Mouse (Mus musculus): ENCODE data around the gene Cdc34.

GRCm38 (mm10) chr10:79736706-79737105, 54.7 kb downstream of the Cdc34 start:
- TF ChIP-seq CTCF (IDR thresholded peaks at IDR 0.05) (no peak), EP300 (IDR thresholded peaks at IDR 0.05) (no peak)
